Mouse (Mus musculus): ENCODE results near the gene Slc39a9.
A peak's percentile ranks its signal among the peaks of the same experiment; 100 is the strongest.

The Slc39a9 gene

GRCm38 (mm10) chr12:80602432-80602831 is 41.3 kb upstream of the Slc39a9 start:
- Histone ChIP-seq H3K9me3 (ENCODE audit: low read length) (no peaks in the 10 kb centered on the region), H3K36me3 (ENCODE audit: insufficient read depth, low read length) (no peaks in the 10 kb centered on the region), H3K4me1 (replicated peaks; ENCODE audit: low read depth, low read length) (peaks cover 22% of the 10 kb centered on the region), H3K4me3 (replicated peaks; ENCODE audit: low read length) (no peak overlapping the region), H3K27me3 (ENCODE audit: insufficient read depth, low read length) (peaks cover 10% of the 10 kb centered on the region; the same call in 1 of the 2 replicates)
- no peak for TF ChIP-seq NANOG (IDR thresholded peaks at IDR 0.05; ENCODE audit: borderline replicate concordance, low read length)
- no peak for TF ChIP-seq POU5F1 (IDR thresholded peaks at IDR 0.05; ENCODE audit: borderline replicate concordance, low read length)
- no peak for TF ChIP-seq CTCF (conservative IDR thresholded peaks at IDR 0.05; ENCODE audit: low read length)

- TF ChIP-seq POU5F1 (IDR thresholded peaks at IDR 0.05; ENCODE audit: borderline replicate concordance, low read length) (no peak), CTCF (conservative IDR thresholded peaks at IDR 0.05; ENCODE audit: low read length) (no peak), NANOG (IDR thresholded peaks at IDR 0.05; ENCODE audit: borderline replicate concordance, low read length) (no peak)
- Histone ChIP-seq H3K9me3 (ENCODE audit: low read length) (no peaks in the 10 kb centered on the region), H3K4me3 (replicated peaks; ENCODE audit: low read length) (no peak overlapping the region), H3K4me1 (replicated peaks; ENCODE audit: low read depth, low read length) (peaks cover 14% of the 10 kb centered on the region), H3K36me3 (ENCODE audit: insufficient read depth, low read length) (no peaks in the 10 kb centered on the region), H3K27me3 (ENCODE audit: insufficient read depth, low read length) (peaks cover 10% of the 10 kb centered on the region; the same call in 1 of the 2 replicates)
Observed at GRCm38 (mm10) chr12:80603566-80603965, 40.1 kb upstream of the Slc39a9 start.

- Histone ChIP-seq H3K4me3 (replicated peaks; ENCODE audit: low read length) (no peak overlapping the region), H3K4me1 (replicated peaks; ENCODE audit: low read depth, low read length) (peaks cover 8% of the 10 kb centered on the region), H3K9me3 (ENCODE audit: low read length) (no peaks in the 10 kb centered on the region), H3K27me3 (ENCODE audit: insufficient read depth, low read length) (peaks cover 10% of the 10 kb centered on the region; the same call in 1 of the 2 replicates), H3K36me3 (ENCODE audit: insufficient read depth, low read length) (no peaks in the 10 kb centered on the region)
- TF ChIP-seq CTCF (conservative IDR thresholded peaks at IDR 0.05; ENCODE audit: low read length): no peak
- no peak for TF ChIP-seq NANOG (IDR thresholded peaks at IDR 0.05; ENCODE audit: borderline replicate concordance, low read length)
- TF ChIP-seq POU5F1 (IDR thresholded peaks at IDR 0.05; ENCODE audit: borderline replicate concordance, low read length): no peak
Observed at GRCm38 (mm10) chr12:80604218-80604617, 39.5 kb upstream of the Slc39a9 start.

GRCm38 (mm10) chr12:80608576-80608975 is 35.1 kb upstream of the Slc39a9 start:
- Histone ChIP-seq H3K27me3 (ENCODE audit: insufficient read depth, low read length) (no peaks in the 10 kb centered on the region; the same call in 1 of the 2 replicates), H3K9me3 (ENCODE audit: low read length) (no peaks in the 10 kb centered on the region), H3K4me1 (replicated peaks; ENCODE audit: low read depth, low read length) (peaks cover 20% of the 10 kb centered on the region), H3K36me3 (ENCODE audit: insufficient read depth, low read length) (no peaks in the 10 kb centered on the region), H3K4me3 (replicated peaks; ENCODE audit: low read length) (no peak overlapping the region)
- TF ChIP-seq NANOG (IDR thresholded peaks at IDR 0.05; ENCODE audit: borderline replicate concordance, low read length) (no peak), CTCF (conservative IDR thresholded peaks at IDR 0.05; ENCODE audit: low read length) (no peak), POU5F1 (IDR thresholded peaks at IDR 0.05; ENCODE audit: borderline replicate concordance, low read length) (no peak)

- H3K9me3 ChIP-seq (ENCODE audit: low read length): no peaks in the 10 kb centered on the region
- TF ChIP-seq NANOG (IDR thresholded peaks at IDR 0.05; ENCODE audit: borderline replicate concordance, low read length) (no peak), POU5F1 (IDR thresholded peaks at IDR 0.05; ENCODE audit: borderline replicate concordance, low read length) (no peak), CTCF (conservative IDR thresholded peaks at IDR 0.05; ENCODE audit: low read length) (no peak)
- peaks cover 26% of the 10 kb centered on the region for H3K4me1 ChIP-seq (replicated peaks; ENCODE audit: low read depth, low read length)
- no peaks in the 10 kb centered on the region for H3K36me3 ChIP-seq (ENCODE audit: insufficient read depth, low read length)
- no peaks in the 10 kb centered on the region; the same call in 1 of the 2 replicates for H3K27me3 ChIP-seq (ENCODE audit: insufficient read depth, low read length)
- H3K4me3 ChIP-seq (replicated peaks; ENCODE audit: low read length): no peak overlapping the region
Observed at GRCm38 (mm10) chr12:80609928-80610327, 33.8 kb upstream of the Slc39a9 start.

- no peaks in the 10 kb centered on the region; the same call in 1 of the 2 replicates for H3K27me3 ChIP-seq (ENCODE audit: insufficient read depth, low read length)
- TF ChIP-seq POU5F1 (IDR thresholded peaks at IDR 0.05; ENCODE audit: borderline replicate concordance, low read length): no peak
- TF ChIP-seq NANOG (IDR thresholded peaks at IDR 0.05; ENCODE audit: borderline replicate concordance, low read length): no peak
- TF ChIP-seq CTCF (conservative IDR thresholded peaks at IDR 0.05; ENCODE audit: low read length): no peak
Observed at GRCm38 (mm10) chr12:80612113-80612791, 31.4 kb upstream of the Slc39a9 start.

DNA sequence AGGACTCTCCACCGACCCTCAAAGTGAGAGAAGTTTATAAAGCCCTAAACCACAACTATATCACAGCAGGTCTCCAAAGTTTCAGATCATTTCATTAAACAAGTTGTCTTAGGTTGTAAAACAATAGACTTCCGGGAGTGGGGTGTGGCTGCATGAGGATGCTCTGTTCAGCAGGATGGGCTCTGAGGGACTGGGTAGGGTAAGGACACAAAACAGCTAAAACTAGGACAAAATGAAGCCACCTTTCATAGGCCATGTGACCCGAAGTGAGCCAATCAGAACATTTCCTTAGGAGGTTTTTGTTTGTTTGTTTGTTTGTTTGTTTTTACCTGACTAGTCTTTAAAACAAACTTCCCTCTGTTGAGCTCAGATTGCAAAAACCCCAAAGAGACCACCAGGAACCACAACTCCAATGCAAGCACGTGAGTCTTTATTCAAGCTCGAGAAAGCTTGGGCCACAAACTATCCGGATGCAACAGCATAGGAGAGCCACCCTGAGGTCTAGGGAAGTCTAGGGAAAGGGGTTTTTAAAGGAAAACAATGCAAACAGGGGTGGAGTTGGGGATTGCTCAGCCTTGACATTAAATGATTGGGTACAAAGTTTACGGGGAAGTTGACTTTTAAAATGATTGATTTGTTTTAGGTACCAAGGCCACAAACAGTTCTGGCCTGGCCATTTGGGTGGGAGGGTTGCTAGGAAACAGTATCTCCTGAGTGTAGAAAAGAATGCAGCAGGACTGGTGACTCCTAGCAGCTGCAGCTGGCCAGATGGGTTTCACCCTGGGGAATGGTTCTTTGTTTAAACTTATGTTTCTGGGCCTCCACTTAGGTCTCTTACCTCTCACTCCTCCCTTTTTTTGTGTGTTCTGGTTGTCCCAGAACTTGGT is 28.1 kb upstream of the Slc39a9 start:
- Histone ChIP-seq H3K27me3 (ENCODE audit: insufficient read depth, low read length) (no peaks in the 10 kb centered on the region; the same call in 1 of the 2 replicates), H3K4me1 (replicated peaks; ENCODE audit: low read depth, low read length) (peaks cover 56% of the 10 kb centered on the region), H3K4me3 (replicated peaks; ENCODE audit: low read length) (peak overlapping the region; percentile 3; the same call in 1 of the 2 replicates), H3K9me3 (ENCODE audit: low read length) (no peaks in the 10 kb centered on the region), H3K36me3 (ENCODE audit: insufficient read depth, low read length) (no peaks in the 10 kb centered on the region)
- TF ChIP-seq CTCF (conservative IDR thresholded peaks at IDR 0.05; ENCODE audit: low read length) (no peak), POU5F1 (IDR thresholded peaks at IDR 0.05; ENCODE audit: borderline replicate concordance, low read length) (no peak), NANOG (IDR thresholded peaks at IDR 0.05; ENCODE audit: borderline replicate concordance, low read length) (no peak)

More at GRCm38 (mm10) chr12:80612113-80612791, 31.4 kb upstream of the Slc39a9 start:
- no peak overlapping the region for H3K4me3 ChIP-seq (replicated peaks; ENCODE audit: low read length)
- no peaks in the 10 kb centered on the region for H3K9me3 ChIP-seq (ENCODE audit: low read length)
- H3K4me1 ChIP-seq (replicated peaks; ENCODE audit: low read depth, low read length): peaks cover 49% of the 10 kb centered on the region
- no peaks in the 10 kb centered on the region for H3K36me3 ChIP-seq (ENCODE audit: insufficient read depth, low read length)

GRCm38 (mm10) chr12:80620501-80620900 is 23.2 kb upstream of the Slc39a9 start:
- Histone ChIP-seq H3K9me3 (ENCODE audit: low read length) (no peaks in the 10 kb centered on the region), H3K4me3 (replicated peaks; ENCODE audit: low read length) (no peak overlapping the region), H3K36me3 (ENCODE audit: insufficient read depth, low read length) (no peaks in the 10 kb centered on the region), H3K27me3 (ENCODE audit: insufficient read depth, low read length) (no peaks in the 10 kb centered on the region), H3K4me1 (replicated peaks; ENCODE audit: low read depth, low read length) (peaks cover 24% of the 10 kb centered on the region)
- TF ChIP-seq NANOG (IDR thresholded peaks at IDR 0.05; ENCODE audit: borderline replicate concordance, low read length): no peak
- no peak for TF ChIP-seq CTCF (conservative IDR thresholded peaks at IDR 0.05; ENCODE audit: low read length)
- no peak for TF ChIP-seq POU5F1 (IDR thresholded peaks at IDR 0.05; ENCODE audit: borderline replicate concordance, low read length)
